Mouse (Mus musculus): Measurements from ENCODE around the gene Klhdc3.

DNA sequence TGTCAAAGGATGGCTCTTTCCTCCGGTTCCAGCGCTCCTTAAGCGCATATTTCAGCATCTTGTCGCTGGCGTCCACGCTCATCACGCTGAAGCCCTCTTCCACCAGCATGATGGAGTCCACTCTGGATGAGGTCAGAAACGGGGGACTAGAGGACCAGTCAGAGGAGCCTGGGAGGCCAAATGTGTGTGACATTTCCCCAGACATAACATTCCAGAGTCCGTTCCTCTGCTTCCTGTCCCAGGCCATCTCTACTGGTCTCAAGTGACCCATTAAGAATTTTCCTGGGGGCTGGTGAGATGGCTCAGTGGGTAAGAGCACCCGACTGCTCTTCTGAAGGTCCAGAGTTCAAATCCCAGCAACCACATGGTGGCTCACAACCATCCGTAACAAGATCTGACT lies 46.6 kb upstream of the Klhdc3 start:
- TF ChIP-seq CTCF (IDR thresholded peaks at IDR 0.05; ENCODE audit: control insufficient read depth, insufficient read depth, insufficient replicate concordance, low read depth, low read length) (no peak), POLR2A (IDR thresholded peaks at IDR 0.05; ENCODE audit: control insufficient read depth, low read depth, low read length) (no peak)
